Mouse (Mus musculus) ES-E14 (cell line): ENCODE measurements at regions not wholly inside any gene's neighbourhood (a gene's known extent, or its start where the extent isn't known, plus 50 kb on each side); places are given as distances from the start of the nearest gene placed in this dataset.

Experiments
- DNase-seq: peaks from one replicate; pipeline ENCODE4 v3.0.0-alpha.2; 2013; ENCODE audit warnings: low read depth, low spot score
- H3K27ac ChIP-seq: 2 replicates; pipeline ENCODE4 v1.5.1; 2012; ENCODE audit warnings: low read depth, mild to moderate bottlenecking, low read length, moderate library complexity, mixed read lengths; ENCODE audit not compliant: poor library complexity, insufficient read depth, severe bottlenecking
- H3K36me3 ChIP-seq: 2 replicates; pipeline ENCODE4 v1.6.1; 2012; ENCODE audit warnings: mild to moderate bottlenecking, low read length, moderate library complexity, mixed read lengths; ENCODE audit not compliant: control insufficient read depth, poor library complexity, insufficient read depth, severe bottlenecking
- H3K4me1 ChIP-seq, 2 experiments: fragments of 150-350 bp in 1 of 2; sonication (generic) in 1 of 2; 2 replicates each; pipeline ENCODE4 v1.6.1; 2012; ENCODE audit warnings: low read length in 2 of 2, mild to moderate bottlenecking in 1 of 2, mixed read lengths in 1 of 2; ENCODE audit not compliant: control insufficient read depth in 2 of 2, insufficient read depth in 2 of 2, poor library complexity in 1 of 2
- H3K4me3 ChIP-seq, 2 experiments: fragments of 150-350 bp in 1 of 2; sonication (generic) in 1 of 2; 2 replicates each; pipeline ENCODE4 v1.5.1; 2012; ENCODE audit warnings: low read length in 2 of 2, low read depth in 1 of 2, mild to moderate bottlenecking in 1 of 2, mixed read lengths in 1 of 2; ENCODE audit not compliant: insufficient read depth in 1 of 2, poor library complexity in 1 of 2, severe bottlenecking in 1 of 2
- H3K9ac ChIP-seq: 2 replicates; pipeline ENCODE4 v1.6.1; 2012; ENCODE audit warnings: low read depth, mild to moderate bottlenecking, low read length, mixed read lengths; ENCODE audit not compliant: poor library complexity, insufficient read depth, severe bottlenecking
- H3K9me3 ChIP-seq: fragments of 150-350 bp; sonication (generic); 2 replicates; pipeline ENCODE4 v1.6.1; 2012; ENCODE audit warnings: low read depth, mild to moderate bottlenecking, low read length; ENCODE audit not compliant: control insufficient read depth, insufficient read depth
- CHD2 ChIP-seq: IDR thresholded peaks from 2 replicates; pipeline ENCODE4 v1.6.1; 2014; ENCODE audit warnings: mild to moderate bottlenecking, low read depth, low read length, inconsistent platforms
- HCFC1 ChIP-seq: IDR thresholded peaks from 2 replicates; pipeline ENCODE4 v1.6.1; 2012; ENCODE audit warnings: low read length, inconsistent platforms, borderline replicate concordance; ENCODE audit not compliant: insufficient read depth
- MAFK ChIP-seq: IDR thresholded peaks from 2 replicates; pipeline ENCODE4 v1.6.1; 2014; ENCODE audit warnings: mild to moderate bottlenecking, low read depth, low read length, inconsistent platforms; ENCODE audit not compliant: insufficient read depth
- ZC3H11A ChIP-seq: IDR thresholded peaks from 2 replicates; pipeline ENCODE4 v1.6.1; 2012; ENCODE audit warnings: low read depth, mild to moderate bottlenecking, inconsistent platforms, low read length, borderline replicate concordance
- ZNF384 ChIP-seq: IDR thresholded peaks from 2 replicates; pipeline ENCODE4 v1.6.1; 2012; ENCODE audit warnings: low read depth, low read length, inconsistent platforms
- in situ Hi-C, 2 experiments: fragments of 600-800 bp; cut with MboI; formaldehyde crosslinking; loops; one replicate each; pipeline ENCODE4 v1.15.1; 2025; ENCODE audit warnings: low sequenced_read_pairs in 2 of 2, inconsistent platforms in 1 of 2; ENCODE audit not compliant: unreplicated experiment in 2 of 2

GRCm38 (mm10) chr13:10526470-10527207 lies 166.0 kb upstream of the Chrm3 start:
- Histone ChIP-seq H3K9ac (no peak overlapping the region), H3K4me3 (no peak overlapping the region), H3K9me3 (no peaks in the 10 kb centered on the region), H3K27ac (no peak overlapping the region), H3K36me3 (no peaks in the 10 kb centered on the region), H3K4me1 (no peaks in the 10 kb centered on the region)
- TF ChIP-seq HCFC1 (no peak), CHD2 (no peak), ZC3H11A (no peak), MAFK (no peak), ZNF384 (no peak)
- DNase-seq, result no peak
- in situ Hi-C loops, result loop anchor here in 1 of 2 experiments (25.0 kb wide), 1 partner anchor 639 kb away; no protein-coding TSS in a partner anchor

GRCm38 (mm10) chr13:10504211-10504610 lies 143.6 kb upstream of the Chrm3 start:
- Histone ChIP-seq H3K27ac (no peak overlapping the region), H3K4me3 (no peak overlapping the region), H3K4me1 (no peaks in the 10 kb centered on the region), H3K9me3 (no peaks in the 10 kb centered on the region), H3K9ac (no peak overlapping the region), H3K36me3 (no peaks in the 10 kb centered on the region)
- no peak for DNase-seq
- in situ Hi-C loops, result no loop called here
- no peak for TF ChIP-seq ZC3H11A
- no peak for TF ChIP-seq MAFK
- no peak for TF ChIP-seq HCFC1
- no peak for TF ChIP-seq ZNF384
- TF ChIP-seq CHD2, result no peak

- no peak overlapping the region for H3K9ac ChIP-seq
- no peaks in the 10 kb centered on the region for H3K36me3 ChIP-seq
- peak; percentile 21 for DNase-seq
- in situ Hi-C loops, result no loop called here
- H3K4me1 ChIP-seq, result no peaks in the 10 kb centered on the region
- no peak overlapping the region for H3K27ac ChIP-seq
- TF ChIP-seq ZC3H11A, result no peak
- TF ChIP-seq MAFK, result no peak
- no peak for TF ChIP-seq CHD2
- TF ChIP-seq HCFC1, result no peak
- no peak for TF ChIP-seq ZNF384
- no peaks in the 10 kb centered on the region for H3K9me3 ChIP-seq
- no peak overlapping the region for H3K4me3 ChIP-seq
Observed at GRCm38 (mm10) chr13:10455323-10455722, 94.7 kb upstream of the Chrm3 start.

GRCm38 (mm10) chr13:10454667-10455066 lies 94.0 kb upstream of the Chrm3 start:
- Histone ChIP-seq H3K4me1 (no peaks in the 10 kb centered on the region), H3K9me3 (no peaks in the 10 kb centered on the region), H3K9ac (no peak overlapping the region), H3K27ac (no peak overlapping the region), H3K36me3 (no peaks in the 10 kb centered on the region), H3K4me3 (no peak overlapping the region)
- no peak for DNase-seq
- in situ Hi-C loops, result no loop called here
- TF ChIP-seq MAFK (no peak), ZNF384 (no peak), ZC3H11A (no peak), CHD2 (no peak), HCFC1 (no peak)

- in situ Hi-C loops, result no loop called here
- no peak overlapping the region for H3K9ac ChIP-seq
- H3K36me3 ChIP-seq, result no peaks in the 10 kb centered on the region
- H3K4me3 ChIP-seq, result no peak overlapping the region
- no peaks in the 10 kb centered on the region for H3K9me3 ChIP-seq
- no peaks in the 10 kb centered on the region for H3K4me1 ChIP-seq
- no peak overlapping the region for H3K27ac ChIP-seq
- no peak for DNase-seq
- TF ChIP-seq CHD2 (no peak), ZNF384 (peak; percentile 74)
Observed at GRCm38 (mm10) chr13:10451057-10451456, 90.4 kb upstream of the Chrm3 start.
